Mouse (Mus musculus): ENCODE results near the gene Gm28042. TPM values are rescaled to one million over a fixed set of nuclear protein-coding genes. Genes with fewer than 3 reads are reported as not detected.

Gm28042 gene
- total RNA-seq, 2 experiments from 2014 or later = 0.50 to 4.1 TPM

DNA sequence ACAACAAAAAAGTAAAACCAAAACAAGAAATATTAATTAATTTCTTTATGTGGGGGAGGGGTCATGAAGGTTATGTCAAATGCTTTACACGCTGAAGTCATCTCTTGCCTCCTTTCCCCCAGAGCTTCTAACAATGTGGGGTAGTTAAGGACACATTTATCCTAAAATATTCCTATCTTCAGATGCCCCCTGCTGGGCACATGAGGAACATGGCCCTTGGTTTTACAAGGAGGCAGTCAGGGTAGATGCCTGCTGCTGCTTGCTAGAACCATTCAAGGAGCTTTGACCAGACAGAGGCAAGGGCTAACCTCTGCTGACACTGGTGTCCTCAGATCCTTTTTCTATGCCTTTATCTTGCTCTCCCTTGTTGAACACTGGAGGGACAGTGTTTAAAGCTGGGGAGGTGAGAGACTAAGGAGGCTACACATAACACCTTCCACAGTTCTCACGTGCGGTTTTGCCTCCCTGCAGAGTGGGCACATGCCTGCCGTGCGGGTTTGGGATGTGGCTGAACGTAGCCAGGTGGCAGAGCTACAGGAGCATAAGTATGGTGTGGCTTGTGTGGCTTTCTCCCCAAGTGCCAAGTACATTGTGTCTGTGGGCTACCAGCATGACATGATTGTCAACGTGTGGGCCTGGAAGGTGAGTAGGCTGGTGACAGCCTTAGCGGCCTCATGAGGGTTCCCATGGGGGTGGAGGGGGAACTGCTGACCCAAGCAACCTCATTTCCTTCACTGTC, 15.7 kb upstream of the Gm28042 start:
- peak; percentile 73 for ATAC-seq (replicated peaks; ENCODE audit: poor library complexity)

DNA sequence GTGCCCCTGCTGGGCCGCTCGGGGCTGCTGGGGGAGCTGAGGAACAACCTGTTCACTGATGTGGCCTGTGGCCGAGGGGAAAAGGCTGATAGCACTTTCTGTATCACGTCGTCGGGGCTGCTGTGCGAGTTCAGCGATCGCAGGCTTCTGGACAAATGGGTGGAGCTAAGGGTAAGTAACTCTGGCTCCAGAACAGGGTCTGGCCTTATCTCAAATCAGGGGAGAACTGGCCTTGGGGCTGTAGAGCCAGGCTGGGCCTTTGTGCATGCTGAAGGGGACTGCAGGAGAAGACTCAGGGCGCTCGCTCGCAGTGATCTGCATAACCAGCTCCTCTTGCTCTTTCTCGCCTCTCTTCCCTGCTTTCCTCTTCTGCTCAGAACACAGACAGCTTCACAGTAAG, 14.4 kb upstream of the Gm28042 start:
- no peak for ATAC-seq (replicated peaks; ENCODE audit: poor library complexity)

DNA sequence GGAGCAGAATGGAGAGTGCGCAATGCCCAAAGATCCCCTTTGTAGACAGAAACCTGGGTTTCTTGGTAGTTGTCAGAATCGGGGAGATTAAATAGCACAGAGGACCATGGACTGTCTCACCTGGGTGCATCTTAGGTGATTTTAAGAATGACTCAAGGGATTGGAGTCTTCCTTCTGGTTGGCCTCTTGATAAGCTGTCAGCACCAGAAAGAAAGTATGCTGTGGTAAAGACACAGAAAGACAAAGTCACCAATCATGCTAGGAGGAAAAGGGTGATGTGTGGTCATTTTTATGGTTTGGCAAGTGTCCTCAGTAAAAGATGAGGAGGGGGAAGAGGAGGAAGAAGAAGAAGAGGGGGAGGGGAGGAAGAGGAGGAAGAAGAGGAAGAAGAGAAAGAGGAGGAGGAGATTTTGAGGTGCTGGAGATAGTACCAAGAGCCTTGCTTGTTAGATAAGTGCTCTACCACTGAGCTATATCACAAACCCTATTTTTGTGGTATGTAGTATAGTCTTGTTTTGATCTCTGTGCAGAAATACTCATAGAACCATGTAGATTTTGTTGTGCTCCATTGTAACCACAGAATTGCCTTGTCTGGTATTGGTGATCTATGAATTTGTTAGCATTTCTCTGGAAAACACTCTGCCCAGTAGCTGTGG, 13.3 kb upstream of the Gm28042 start:
- ATAC-seq (replicated peaks; ENCODE audit: poor library complexity) = no peak

DNA sequence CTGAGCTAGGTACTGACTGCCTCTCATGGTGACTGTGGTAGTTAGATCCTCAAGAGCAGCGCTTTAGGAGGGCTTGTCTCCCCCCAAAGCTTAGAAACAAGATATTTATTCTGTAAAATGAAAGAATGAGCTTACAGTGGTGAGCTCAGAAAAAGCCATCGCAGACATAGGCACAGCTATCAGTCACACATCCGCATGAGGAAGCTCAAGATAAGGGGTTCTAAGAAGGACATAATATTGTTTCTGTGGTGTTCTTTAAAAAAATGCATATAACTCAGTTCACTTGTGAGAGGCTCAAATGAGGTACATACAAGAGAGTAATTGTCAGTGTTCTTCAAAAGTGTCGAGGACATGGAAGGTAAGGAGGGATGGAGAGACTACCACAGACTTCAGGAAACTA, 11.4 kb upstream of the Gm28042 start:
- peak; percentile 45; the same call in 1 of the 2 replicates for ATAC-seq (replicated peaks; ENCODE audit: poor library complexity)

DNA sequence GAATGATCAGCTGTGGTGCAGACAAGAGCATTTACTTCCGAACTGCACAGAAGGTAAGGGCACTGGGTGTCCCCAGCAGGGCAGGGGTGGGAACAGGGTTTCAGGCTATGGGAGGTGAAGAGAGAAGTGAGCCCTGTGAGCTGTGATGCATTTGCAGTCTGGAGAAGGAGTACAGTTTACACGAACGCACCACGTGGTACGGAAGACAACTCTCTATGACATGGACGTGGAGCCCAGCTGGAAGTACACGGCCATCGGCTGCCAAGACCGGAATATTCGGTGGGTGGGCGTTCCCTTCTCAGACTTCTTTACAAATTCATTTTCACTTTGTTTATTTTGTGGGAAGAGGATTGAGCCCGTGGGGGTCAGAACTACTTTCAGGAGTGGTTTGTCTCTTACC, 9.7 kb upstream of the Gm28042 start:
- ATAC-seq (replicated peaks; ENCODE audit: poor library complexity) = no peak

DNA sequence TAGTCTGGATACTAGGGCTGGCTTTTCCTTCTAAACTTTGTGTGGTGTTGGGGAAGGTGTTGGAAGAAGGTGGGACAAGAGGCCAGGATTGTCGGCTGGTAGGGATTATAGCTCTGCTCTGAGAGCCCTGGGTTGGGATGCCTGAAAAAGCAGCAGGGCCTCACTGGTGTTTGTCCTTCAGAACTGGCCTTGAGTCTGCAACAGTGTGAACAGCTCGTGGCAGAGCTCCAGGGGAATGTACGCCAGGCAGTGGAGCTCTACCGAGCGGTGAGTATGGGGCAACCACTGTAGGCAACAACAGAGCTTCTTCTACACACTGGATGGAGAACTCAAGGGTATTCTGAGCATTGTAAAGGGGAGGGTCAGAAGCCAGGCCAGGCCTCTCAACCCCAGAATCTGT, 3.0 kb upstream of the Gm28042 start:
- ATAC-seq (replicated peaks; ENCODE audit: poor library complexity) = no peak

DNA sequence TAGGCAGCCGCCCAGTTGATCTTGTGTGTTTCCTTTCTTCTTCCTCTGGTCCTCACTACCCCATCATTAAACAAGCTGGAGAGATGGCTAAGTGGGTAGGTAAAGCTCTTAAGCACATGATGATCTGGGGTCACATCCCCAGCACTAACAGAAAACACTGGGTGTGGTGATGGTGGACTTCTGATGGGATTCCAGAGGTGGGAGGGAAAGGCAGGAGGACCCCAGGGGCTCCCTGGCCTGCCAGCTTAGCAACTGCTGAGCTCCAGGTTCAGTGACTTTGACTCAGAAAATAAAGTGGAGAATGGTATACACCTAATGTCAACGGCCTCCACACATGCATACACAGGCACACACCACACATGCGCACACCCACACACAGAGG, 648 bp downstream of the Gm28042 start:
- ATAC-seq (replicated peaks; ENCODE audit: poor library complexity) = peak; percentile 1; the same call in 1 of the 2 replicates

DNA sequence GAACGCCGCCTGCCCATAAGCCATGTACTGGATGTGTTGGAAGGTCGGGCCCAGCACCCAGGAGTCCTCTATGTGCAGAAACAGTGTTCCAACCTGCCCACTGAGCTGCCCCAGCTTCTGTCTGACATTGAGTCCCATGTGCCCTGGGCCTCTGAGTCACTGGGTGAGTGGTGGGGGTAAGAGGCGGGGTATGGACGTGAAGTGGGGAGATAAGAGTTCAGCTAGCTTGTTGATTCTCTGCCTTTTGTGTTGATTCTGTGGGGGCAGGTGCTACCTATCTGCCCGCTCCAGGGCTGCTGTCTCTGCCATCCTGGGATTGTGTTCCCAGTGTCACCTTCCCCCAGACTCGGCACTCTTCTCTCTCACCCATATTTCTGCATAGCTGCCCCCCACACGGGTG, 3.1 kb downstream of the Gm28042 start:
- ATAC-seq (replicated peaks; ENCODE audit: poor library complexity) = no peak

DNA sequence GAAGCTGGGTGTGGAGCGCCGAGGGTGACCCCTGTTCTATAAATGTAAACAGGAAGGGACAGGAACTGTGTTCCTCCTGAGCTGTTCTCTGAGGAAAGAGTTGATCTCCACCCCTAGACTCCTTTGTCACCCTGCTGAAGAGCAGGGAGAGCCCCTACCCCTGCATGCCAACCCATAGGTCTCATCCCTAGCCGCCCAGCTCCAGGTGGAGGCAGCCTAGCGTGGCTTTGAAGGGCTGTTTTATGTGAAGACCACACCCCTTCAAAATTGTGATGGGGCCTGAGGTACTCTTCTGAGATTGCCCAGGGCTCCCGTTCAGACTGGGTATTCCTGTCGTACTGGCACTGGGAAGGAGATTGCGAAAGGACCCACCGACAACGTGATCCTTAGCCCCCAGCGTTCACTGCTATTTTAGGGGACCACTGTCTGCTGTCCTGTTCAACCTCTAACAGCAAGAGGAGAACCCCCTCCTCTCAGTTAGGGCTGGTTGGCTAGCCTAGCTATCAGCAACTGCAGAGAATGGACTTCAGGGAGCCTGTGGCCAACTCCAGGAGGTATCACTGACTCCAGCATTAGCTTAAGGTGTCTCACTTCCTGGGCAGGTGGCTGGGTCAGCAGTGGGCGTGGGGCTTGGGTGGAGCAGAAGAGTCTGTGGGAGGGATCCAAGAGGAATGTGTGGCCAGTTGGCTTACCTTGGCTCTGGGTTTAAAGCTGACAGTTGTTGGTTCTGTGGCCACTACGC, 5.6 kb downstream of the Gm28042 start, which contains the start of gene Pla2g4b:
Pla2g4b (plus strand) TSS at position 692 of the 742 bp plus-strand sequence.
- ATAC-seq (replicated peaks; ENCODE audit: poor library complexity) = no peak

DNA sequence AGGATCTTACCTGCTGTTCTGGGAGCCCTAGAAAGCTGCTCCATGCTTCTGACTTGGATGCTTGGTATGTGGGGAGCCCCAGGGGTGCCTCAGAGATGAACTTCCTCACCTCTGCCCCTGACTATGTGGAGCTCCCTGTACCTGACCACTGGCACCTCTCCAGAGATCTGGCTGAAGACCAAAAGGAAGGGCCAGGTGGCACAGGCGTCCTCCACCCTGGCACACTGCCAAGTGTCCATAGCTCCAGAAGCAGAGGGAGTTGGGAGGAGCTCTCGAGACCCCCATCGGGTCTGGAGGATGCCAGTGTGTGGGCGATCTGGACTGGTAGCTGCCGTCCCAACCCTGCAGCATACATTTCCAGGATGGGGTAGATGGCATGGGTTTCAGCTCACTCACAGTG, 6.4 kb downstream of the Gm28042 start:
- ATAC-seq (replicated peaks; ENCODE audit: poor library complexity) = no peak

DNA sequence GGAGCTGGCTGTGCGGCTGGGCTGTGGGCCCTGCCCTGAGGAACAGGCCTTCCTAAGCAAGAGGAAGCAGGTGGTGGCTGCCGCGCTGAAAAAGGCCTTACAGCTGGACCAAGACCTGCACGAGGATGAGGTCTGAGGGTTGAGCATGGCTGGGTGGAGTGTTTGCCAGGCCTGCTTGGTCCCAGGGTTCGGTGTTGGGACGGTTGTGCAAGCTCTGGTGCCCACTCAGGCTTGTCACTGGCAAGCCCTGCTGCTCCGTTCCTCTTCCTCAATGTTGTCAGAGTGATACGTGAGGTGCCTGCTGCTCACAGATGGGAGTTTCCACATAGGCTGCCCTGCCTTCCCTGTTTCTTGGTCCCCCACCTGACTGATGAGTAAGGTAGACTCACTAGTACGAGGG, 10.5 kb downstream of the Gm28042 start:
- ATAC-seq (replicated peaks; ENCODE audit: poor library complexity) = peak; percentile 87

DNA sequence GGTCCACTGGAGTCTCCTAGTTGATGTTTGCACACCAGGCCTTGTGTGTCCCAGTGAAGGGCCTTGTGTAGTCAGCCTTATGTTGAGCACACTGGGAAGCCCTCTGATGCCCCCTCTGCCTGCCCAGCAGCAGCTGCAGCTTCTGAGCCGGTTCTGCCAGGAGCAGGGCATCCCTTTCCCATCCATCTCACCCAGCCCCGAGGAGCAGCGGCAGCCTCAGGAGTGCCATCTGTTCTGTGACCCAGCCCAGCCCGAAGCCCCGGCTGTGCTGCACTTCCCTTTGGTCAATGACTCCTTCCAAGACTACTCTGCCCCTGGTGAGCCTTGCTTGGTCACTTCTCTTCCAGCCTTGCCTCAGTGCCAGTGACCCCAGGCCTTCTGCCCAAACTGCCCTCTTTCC, 13.7 kb downstream of the Gm28042 start:
- no peak for ATAC-seq (replicated peaks; ENCODE audit: poor library complexity)

DNA sequence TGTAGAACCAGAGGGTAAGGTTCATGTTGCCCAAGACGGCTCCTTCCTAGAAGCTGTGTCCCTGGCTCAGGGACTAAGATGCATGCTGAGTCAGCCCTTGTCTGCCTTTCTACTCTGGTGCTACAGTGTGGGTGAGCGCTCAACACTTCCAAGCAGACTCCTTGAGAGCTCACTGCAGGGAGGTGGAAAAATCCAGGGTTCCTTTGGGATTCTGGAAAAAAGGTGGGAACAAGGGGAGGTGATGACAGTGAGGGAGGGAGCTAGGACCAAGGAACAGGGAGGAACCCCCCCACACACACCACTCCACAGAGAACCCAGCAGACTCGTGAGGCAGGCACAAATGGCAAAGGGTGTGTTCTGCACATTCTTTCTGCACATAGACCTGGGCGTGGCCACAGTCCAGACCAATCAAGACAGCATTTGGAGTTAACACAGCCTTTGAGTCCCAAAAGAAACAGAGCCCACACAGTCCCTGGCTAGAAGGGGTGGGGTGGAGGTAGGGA, 16.9 kb downstream of the Gm28042 start:
- peak; percentile 65 for ATAC-seq (replicated peaks; ENCODE audit: poor library complexity)

DNA sequence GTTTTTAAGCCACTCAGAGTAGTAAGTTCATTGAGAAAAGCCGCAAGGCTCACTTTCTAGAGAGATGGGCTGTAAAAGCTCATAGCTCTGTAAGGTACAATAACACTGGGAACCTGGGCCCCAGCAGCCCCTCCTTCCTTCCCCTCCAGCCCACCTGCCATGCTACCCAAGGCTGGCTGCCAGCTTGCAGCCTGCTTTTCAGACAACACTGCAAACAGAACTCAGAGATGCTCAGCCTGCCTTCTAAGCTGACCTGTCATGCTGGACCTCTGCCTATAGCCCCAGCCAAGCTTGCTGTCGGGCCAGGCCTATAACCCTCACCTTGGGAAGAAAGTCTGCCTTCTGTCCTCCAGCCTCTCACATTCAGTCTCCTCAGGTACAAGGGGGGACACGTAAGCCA, 17.4 kb downstream of the Gm28042 start:
- no peak for ATAC-seq (replicated peaks; ENCODE audit: poor library complexity)

DNA sequence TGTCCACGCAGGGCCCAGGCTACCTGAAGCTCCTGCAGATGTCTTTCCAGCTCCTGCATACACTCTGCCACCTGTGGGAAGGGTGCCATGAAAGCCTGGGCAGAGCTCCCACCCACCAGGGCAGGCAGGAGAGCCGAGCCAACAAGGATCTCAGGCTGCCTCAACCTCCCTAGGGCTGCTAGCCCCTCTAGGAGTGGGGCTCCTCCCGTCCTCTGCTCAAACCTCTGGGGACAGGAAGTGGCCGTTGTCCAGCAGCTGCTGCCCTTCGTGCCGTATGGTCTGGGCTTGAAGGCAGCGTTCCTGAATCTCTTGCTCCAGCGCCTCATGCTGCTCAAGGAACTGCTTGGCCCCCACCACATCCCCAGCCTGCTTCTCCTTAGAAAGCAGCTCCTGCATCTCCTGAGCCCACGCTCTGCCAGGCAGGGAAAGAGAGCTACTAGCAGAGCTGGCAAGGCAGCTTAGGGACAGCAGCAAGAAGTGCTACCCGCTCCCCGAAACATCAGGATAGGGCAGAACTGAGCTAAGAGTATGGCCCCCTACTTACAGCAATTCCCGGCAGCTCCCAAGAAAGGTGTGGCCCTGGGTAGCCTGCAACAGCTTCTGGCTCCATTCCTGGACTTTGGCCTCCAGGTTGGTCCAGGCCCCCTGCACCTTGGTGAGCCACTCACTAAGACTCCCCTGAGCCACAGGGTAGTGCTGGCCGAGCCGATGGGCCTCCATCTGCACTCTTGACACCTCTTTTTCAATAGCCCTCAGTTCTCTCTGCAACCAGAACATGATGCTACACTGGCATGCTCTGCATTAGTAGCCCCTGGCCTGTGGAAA, 19.4 kb downstream of the Gm28042 start:
- ATAC-seq (replicated peaks; ENCODE audit: poor library complexity) = no peak

DNA sequence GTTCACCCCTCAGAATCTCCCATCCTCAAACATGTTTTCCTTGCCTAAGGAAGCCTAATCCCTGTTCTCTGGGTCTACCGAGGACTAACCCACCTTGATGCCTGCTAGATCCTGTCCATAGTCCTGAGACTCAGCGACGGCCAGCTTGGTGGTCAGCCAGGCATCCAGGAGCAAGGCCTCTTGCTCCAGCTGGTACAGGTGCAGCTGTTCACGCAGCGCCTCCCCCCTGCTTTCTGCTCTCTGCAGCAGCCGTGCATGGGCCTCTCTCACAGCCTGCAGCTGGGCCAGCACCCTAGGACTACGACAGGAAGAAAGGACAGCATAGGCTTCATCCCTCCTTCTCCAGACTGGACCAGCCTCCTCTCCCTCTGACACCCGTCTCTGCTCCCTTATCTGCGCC, 20.9 kb downstream of the Gm28042 start:
- no peak for ATAC-seq (replicated peaks; ENCODE audit: poor library complexity)

DNA sequence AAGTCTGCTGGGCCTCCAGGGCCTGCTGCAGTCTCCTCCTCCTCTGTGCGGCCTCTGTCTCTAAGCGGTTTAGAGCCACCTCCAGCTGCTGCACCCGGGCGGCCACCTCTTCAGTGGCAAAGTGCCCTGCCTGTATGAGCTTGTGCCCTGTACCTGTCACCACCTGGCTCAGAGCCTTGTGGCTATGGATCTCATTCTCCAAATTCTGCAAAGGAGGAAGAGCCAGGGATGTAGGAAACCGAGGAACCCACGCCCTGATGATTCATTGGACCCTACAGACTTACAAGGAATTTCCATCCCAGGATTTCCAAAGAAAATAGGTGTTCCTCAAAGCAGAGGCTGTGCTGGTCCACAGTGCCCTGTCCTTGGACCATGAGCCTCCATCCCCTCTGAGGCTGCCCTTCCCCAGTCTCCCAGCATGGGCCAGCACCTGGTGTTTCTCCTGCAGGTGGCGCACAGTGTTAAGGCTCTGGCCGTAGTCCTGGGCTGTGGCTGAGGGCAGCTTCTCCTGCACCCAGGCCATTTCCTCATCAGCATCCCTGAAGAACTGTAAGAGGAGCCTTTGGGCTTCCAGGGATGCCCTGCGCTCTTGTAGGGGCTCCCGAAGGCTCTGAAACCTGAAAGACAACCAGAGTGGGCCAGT, 22.5 kb downstream of the Gm28042 start:
- ATAC-seq (replicated peaks; ENCODE audit: poor library complexity) = peak; percentile 61; the same call in 1 of the 2 replicates

DNA sequence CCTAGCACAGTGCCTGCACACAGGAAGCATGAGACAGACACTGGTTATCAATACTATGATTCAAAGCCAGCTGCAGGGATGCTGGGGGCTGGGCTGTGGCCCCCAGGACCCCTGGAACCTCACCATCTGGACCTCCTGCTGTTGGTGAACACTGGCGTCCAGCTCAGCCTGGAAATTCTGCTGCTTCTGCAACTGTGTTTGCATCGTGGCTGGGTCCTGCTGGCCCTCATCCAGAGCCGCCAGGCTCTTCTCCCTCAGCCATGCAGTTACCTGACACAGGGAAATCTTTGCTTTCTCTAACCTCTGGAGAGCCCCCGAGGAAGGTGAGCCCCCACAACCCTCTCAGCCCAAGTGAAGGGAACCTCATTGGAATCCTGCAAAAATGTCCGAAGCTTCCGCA, 24.1 kb downstream of the Gm28042 start:
- ATAC-seq (replicated peaks; ENCODE audit: poor library complexity) = no peak

DNA sequence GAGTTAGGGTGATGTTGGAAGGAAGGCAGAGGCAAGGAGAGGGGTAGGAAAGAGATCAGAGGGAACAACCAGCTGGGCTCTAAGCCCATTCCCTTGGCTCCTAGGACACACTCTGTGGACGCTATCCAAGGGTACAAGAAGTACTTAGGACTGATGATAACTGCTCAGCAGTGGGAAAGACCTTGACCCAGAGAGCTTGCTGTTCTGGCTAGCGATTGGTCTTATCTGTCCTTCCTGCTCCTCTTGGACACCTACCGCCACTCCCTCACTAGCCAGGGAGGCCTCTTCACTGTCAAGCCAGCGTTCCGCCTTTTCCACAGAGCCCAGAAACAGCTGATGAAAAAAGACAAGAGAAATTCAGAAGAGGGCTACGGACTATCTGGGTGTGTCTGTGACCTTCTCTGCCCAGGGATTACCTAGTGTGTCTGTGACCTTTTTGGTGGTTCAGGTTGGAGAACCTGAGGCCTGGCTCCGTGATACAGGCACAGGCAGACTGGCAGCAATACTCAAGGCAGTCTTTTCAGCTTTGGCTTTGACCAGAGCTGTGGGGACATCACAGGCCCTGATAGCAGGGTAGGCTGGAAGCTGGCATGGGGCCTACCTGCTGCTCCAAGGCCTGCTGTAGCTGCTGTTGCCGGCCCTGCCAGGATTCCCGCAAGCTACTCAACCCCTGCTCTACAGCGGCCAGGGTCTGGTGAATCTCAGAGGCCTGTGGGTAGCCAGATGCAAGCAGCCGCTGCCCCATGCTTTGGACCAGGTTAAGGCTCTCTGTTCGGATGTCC, 27.7 kb downstream of the Gm28042 start:
- no peak for ATAC-seq (replicated peaks; ENCODE audit: poor library complexity)

DNA sequence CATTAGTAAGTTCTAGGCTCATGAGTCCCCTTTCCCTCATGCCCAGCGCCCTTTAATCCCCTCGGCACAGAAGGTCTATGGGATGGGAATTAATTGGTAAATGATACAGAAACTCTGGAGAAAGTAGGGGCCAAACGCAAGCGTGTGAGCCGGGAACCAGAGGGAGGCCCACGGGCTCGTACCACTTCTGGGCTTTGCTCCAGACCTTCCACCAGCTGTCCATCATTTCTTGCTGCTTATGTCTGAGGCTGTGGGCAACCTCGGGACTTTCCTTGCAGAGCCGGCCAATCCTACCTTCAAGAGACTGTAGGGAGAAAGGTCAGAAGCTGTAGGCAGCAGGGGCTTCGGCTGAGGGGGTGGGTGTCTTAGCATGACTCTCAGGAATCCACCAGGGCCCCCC, 28.6 kb downstream of the Gm28042 start:
- no peak for ATAC-seq (replicated peaks; ENCODE audit: poor library complexity)

Data from megakaryocyte progenitor cell, adult 5-6 weeks (primary cell).